ENCODE assay signal across 19 mouse cellular contexts in genomic region chr15:31285695-31286094, GRCm38 (mm10).
"Had no signal": no experiment of that assay in that cellular context is flagged by ENCODE, and none has a peak within 500 bp of the region (broad histone marks: within the 10 kb centered on the region; RNA-seq: fewer than 3 reads in every experiment).

No protein-coding gene starts in this region.

- H3K4me2 ChIP-seq: liver, embryonic 15.5 days; lung, embryonic 15.5 days; midbrain, embryonic 11.5 days; midbrain, embryonic 13.5 days; midbrain, embryonic 15.5 days; neural tube, embryonic 13.5 days; stomach, embryonic 15.5 days had no signal

- ATAC-seq: liver, postnatal 0 days; lung, postnatal 0 days; midbrain, embryonic 13.5 days; midbrain, embryonic 15.5 days had no signal

- H3K36me3 ChIP-seq: liver, embryonic 15.5 days; lung, embryonic 15.5 days; midbrain, embryonic 13.5 days; midbrain, embryonic 15.5 days; neural tube, embryonic 13.5 days; stomach, embryonic 15.5 days had no signal

- DNase-seq: liver, postnatal 0 days; lung, adult 2 months; lung, postnatal 14 days; lung, postnatal 36 days; right cerebral cortex, postnatal 14 days; thymus, adult 2 months; thymus, postnatal 25 days; thymus, postnatal 4 days had no signal

- H3K27ac ChIP-seq: liver, embryonic 15.5 days; lung, embryonic 15.5 days; macrophage; midbrain, embryonic 13.5 days; midbrain, embryonic 15.5 days; neural tube, embryonic 13.5 days; stomach, embryonic 15.5 days; stomach, postnatal 0 days had no signal

- H3K9ac ChIP-seq: liver, embryonic 15.5 days; liver, postnatal 0 days; lung, embryonic 15.5 days; midbrain, embryonic 13.5 days; midbrain, embryonic 15.5 days; neural tube, embryonic 13.5 days; stomach, embryonic 15.5 days had no signal

- H3K4me3 ChIP-seq: liver, embryonic 15.5 days; lung, embryonic 15.5 days; megakaryocyte, embryonic 14.5 days; midbrain, embryonic 13.5 days; midbrain, embryonic 15.5 days; neural tube, embryonic 13.5 days; stomach, embryonic 15.5 days had no signal

- H3K27me3 ChIP-seq: liver, embryonic 15.5 days; lung, embryonic 15.5 days; midbrain, embryonic 13.5 days; midbrain, embryonic 15.5 days; neural tube, embryonic 13.5 days; stomach, embryonic 15.5 days had no signal

- H3K4me1 ChIP-seq: lung, embryonic 15.5 days had no signal

- H3K9me3 ChIP-seq: liver, embryonic 15.5 days; lung, embryonic 15.5 days; megakaryocyte, embryonic 14.5 days; midbrain, embryonic 13.5 days; midbrain, embryonic 15.5 days; neural tube, embryonic 13.5 days; stomach, embryonic 15.5 days had no signal
